Mouse (Mus musculus) naive thymus-derived CD4-positive, alpha-beta T cell, adult 2 months (primary cell): Measurements from ENCODE around the gene Slc35c2.

Source experiments
- DNase-seq: peaks from one replicate; pipeline ENCODE4 v3.0.0-alpha.2; 2011; ENCODE audit warnings: low read depth

Gene Slc35c2

DNA sequence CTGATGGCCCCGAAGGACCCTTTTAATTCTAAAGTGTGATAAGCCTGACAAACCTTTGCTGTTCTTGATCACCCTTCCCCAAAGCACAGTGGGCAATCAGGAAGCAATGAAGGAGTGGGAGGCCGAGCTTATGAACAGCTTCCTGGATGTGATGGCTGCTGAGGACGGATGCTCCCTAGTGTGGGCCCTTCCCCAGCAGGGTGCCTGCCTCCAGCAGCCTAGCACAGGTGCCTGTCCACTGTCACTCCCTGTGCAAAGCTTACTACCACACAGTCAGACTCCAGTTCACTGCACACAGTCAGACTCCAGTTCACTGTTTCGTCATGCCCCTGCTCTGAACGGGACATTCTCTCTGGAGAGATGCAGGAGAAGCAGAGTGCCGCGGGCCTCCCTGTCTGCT is 24.7 kb upstream of the Slc35c2 start:
- no peak for DNase-seq

DNA sequence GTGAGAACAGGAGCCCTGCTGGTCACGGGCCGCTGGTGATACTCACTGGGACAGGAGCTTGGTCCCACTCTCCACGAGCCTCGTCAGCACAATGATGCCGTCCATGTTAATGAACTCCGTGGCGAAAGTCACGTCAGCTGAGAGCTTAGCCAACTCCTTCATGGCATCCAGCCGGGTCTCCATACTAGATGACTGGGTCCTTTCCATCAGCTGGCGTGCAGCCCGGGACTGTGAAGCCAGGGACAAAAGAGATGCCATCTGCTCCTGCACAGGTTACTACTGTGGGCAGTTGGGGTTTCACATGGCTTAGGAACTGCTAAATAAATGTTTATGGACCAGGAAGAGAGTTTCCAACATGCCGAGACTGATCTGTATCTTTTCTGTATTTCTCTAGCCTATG is 23.9 kb upstream of the Slc35c2 start:
- DNase-seq, result no peak

DNA sequence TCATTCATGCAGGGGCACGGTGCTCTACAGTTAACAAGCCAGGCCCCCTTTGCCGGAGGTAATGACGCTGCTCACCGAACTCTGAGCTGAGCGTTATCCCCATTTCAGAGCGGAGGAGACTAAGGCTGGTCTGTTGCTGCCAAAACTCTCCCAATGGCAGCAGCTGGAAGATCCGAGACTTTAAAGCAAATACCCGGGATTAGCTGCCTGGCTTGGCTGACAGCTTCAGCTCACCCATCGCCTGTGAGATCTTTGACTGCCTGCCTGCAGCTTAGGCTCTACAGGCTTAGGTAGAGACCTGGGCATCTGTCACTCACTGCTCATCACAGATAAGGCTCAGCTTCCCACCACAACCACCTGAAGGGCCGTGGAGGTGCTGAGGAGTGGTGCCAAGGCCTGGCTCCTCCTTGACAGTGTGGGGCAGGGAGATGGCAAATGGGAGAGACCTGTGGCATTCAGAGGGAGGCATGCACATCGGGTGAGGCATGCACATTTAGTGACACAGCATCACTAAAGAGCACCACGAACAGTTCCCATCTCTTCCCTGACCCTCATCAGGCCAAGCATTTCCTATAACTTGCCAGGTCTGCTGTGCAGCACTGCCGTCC is 23.3 kb upstream of the Slc35c2 start:
- no peak for DNase-seq

DNA sequence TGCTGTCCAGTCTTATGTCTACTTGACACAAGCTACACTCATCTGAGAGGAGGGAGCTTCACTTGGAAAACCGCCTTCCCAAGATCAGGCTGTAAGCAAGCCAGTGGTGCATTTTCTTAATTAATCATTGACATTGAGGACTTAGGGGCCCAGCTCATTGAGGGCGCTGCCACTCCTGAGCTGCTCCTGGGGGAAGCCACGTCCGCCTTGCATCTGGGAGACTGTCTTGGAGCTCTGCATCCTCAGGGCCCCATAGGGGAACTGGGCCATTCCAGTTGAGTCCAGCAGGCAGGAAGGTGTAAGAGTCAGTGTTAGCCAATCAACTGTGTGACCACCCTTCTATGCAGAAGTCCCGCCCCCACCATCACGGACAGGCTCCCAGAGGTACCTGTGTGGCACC is 20.1 kb upstream of the Slc35c2 start:
- DNase-seq, result no peak

DNA sequence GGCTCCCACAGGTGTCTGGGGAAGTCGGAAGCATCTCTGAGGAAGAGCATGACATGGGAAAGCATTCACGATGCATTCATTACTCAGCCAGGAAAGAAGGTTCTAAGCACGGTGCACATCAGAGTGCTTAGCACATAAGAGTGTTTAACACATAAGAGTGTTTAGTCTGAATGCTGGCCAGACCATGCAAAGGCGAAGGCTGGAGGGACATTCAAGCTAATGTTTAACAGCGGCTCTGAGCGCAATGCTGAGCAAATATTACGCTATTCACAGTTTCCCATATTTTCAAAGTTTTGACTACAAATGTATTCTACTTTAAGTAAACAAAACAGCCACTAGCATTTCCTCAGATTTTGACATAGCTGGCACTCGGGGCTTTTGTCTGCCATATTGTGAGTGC is 17.8 kb upstream of the Slc35c2 start:
- DNase-seq, result no peak

DNA sequence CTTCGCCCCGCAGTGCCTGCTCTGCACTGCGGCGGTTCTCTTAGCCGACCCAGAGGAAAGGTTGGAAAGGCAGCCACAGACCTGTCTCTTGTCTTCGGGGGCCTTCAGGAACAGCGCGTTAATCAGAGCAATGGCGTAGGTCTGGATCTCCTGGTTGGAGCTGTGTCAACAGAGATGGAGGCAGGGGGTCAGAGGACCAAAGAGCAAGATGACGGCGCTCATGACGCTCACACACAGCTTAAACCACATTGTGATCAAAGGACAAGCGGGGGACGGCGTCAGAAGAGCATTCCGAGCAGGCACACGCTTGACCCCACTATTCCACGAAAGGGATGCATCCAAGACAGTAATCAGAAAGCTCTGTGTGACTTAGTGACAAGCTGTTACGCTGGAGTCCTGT is 17.1 kb upstream of the Slc35c2 start:
- no peak for DNase-seq

GRCm38 (mm10) chr2:165303354-165304012 is 15.8 kb upstream of the Slc35c2 start:
- no peak for DNase-seq

DNA sequence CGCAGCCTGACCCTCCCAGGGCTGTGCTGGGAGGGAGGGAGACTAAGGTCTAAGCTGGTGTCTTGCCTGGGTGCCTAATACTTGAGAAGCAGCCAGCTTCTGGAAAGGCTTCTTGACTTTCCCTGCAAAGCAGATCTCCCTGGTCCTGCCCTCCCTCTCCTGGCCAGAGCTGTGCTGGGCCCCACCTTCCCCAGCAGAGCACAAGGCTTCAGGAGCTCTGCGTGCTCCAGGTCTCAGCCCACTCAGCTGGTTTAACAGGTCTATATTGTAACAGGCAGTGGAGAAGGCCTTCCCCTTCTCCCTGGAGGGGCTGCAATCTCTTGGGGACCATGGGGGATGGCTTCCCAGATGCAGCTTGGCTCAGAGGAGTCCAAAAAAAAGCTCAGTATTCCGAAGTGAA is 13.7 kb upstream of the Slc35c2 start:
- no peak for DNase-seq

GRCm38 (mm10) chr2:165300885-165301284 is 13.2 kb upstream of the Slc35c2 start:
- DNase-seq, result no peak

GRCm38 (mm10) chr2:165300424-165300823 is 12.8 kb upstream of the Slc35c2 start:
- no peak for DNase-seq

DNA sequence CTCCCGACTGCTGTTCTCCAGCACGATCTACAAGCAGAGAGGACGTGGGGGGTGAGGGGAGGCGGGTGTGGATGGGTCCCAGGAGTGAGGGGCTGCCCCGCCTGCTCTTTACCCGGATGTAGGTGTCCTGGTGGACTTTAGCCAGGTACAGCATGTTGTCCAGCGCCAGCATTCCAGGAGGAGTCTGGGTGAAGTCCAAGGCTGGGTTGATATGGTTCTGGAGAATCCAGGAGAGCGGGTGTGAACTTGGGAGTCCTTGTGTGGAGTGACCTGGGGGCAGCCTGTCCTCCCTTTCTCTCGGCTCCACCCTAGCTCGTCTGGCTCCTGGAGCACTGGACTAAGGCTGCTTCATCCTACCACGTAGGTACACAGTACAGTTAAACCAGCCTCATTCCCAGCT is 9.8 kb upstream of the Slc35c2 start:
- no peak for DNase-seq

- DNase-seq, result no peak
Measured at GRCm38 (mm10) chr2:165296571-165296970, 8.9 kb upstream of the Slc35c2 start.

GRCm38 (mm10) chr2:165288315-165289031 is 804 bp upstream of the Slc35c2 start:
- DNase-seq, result peak; percentile 14

- DNase-seq, result peak; percentile 55
Measured at GRCm38 (mm10) chr2:165286361-165287201, 1.1 kb downstream of the Slc35c2 start.

- DNase-seq, result peak; percentile 69
Measured at GRCm38 (mm10) chr2:165285621-165286020, 2.0 kb downstream of the Slc35c2 start.

- DNase-seq, result no peak
Measured at GRCm38 (mm10) chr2:165285034-165285433, 2.6 kb downstream of the Slc35c2 start.

DNA sequence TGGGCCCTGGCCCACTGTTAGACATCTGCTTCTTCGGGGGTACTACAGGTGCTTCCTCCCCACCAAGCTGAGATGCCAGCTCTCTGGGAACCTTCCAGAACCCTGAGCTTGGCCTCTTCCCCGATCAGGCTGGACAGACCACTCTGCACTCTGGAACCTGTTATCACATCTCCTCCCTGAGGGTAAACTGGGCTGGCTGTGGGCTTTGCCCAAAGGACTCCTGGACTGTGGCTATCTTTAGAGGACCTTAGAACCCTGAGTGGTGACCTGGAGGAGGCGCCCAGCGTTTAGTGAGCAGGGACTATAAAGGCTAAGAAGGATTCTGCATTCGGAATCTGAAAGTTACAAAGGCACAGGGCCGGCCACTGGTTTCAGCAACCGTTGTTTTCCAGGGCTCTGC is 3.3 kb downstream of the Slc35c2 start:
- no peak for DNase-seq

GRCm38 (mm10) chr2:165283644-165284043 is 4.0 kb downstream of the Slc35c2 start:
- DNase-seq, result no peak

DNA sequence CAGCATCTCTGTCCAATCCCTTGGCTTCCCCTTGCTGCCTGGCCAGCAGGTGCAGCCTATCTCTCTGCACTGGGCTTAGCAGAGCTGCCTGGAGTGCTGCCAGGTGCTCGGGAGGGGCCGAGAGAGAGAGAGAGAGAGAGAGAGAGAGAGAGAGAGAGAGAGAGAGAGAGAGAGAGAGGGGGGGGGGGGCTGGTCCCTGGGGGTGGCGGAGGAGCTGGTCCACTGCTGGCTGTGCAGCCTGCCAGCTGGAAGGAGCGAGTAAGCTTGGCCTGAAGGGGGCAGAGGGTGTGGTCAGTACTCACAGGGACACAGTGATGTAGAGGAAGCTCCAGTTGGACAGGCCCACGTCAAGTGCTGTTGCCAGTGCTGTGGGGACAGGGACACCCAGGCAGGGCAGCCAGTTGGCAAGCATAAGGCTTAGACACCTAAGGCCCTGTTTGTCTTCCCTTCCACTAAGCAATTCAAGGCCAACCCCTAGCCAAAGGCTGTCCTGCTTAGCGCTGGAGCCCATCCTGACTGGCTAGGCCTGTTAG is 5.8 kb downstream of the Slc35c2 start:
- DNase-seq, result no peak

DNA sequence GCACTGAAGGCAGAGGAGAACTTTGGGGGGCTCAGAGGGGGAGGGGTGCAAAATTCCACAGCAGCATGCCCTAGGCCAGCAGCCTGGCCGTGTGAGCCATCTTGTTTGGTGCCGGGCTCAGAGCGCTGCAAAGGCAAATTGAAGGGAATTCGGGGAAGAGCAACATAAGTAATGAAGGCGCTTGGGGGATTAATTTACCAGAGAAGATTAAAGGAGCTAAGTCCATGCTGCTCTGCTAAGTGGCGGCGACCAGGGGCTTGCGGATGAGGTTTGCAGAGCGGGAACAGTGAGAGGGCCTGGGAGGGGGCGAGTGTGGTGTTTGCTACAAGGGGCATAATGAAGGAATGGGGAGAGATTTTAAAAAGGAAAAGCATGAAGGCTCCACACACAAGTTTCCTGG is 8.3 kb downstream of the Slc35c2 start:
- no peak for DNase-seq

- DNase-seq, result no peak
Measured at GRCm38 (mm10) chr2:165277188-165277740, 10.4 kb downstream of the Slc35c2 start.

- peak; percentile 51 for DNase-seq
Measured at GRCm38 (mm10) chr2:165275824-165276223, 11.8 kb downstream of the Slc35c2 start.
